Mouse (Mus musculus) lung, adult 2 months (tissue): ENCODE data around the gene Gse1. TPM values are rescaled to one million over a fixed set of nuclear protein-coding genes. Genes with fewer than 3 reads are reported as not detected.

ENCODE experiments used
- DNase-seq: peaks from one replicate; pipeline ENCODE4 v3.0.0; 2022
- H3K4me1 ChIP-seq: fragments of 200-500 bp; 2 replicates; pipeline ENCODE4 v1.6.1; 2011; ENCODE audit warnings: low read length; ENCODE audit not compliant: control insufficient read depth, insufficient read depth
- H3K4me3 ChIP-seq: fragments of 200-500 bp; replicated peaks from 2 replicates; pipeline ENCODE3; 2011; ENCODE audit warnings: low read depth, mild to moderate bottlenecking, control low read depth, low read length; ENCODE audit errors: extremely low read depth
- CTCF ChIP-seq: fragments of 200-500 bp; IDR thresholded peaks from 2 replicates; pipeline ENCODE4 v1.5.1; 2011; ENCODE audit warnings: mild to moderate bottlenecking, low read length, control low read depth; ENCODE audit not compliant: insufficient read depth
- POLR2A ChIP-seq: fragments of 200-500 bp; IDR thresholded peaks from 2 replicates; pipeline ENCODE4 v1.6.1; 2011; ENCODE audit warnings: low read depth, mild to moderate bottlenecking, control low read depth, low read length, borderline replicate concordance; ENCODE audit errors: extremely low read depth
- WGBS: fragments of 180-500 bp; shearing (Covaris S2); methylation state at CpG from one replicate; pipeline ENCODE4 v1.1.7; 2018; 5-methylcytosine and 5-hydroxymethylcytosine counted together
- polyA plus RNA-seq: library from polyadenylated mRNA; depleted of rRNA; stranded (reverse); fragments of >200 nt; gene quantifications from 2 replicates; pipeline ENCODE4 v1.2.3, GENCODE M21; 2012

The Gse1 gene
- polyA plus RNA-seq, 1 experiment = 35.6 TPM

DNA sequence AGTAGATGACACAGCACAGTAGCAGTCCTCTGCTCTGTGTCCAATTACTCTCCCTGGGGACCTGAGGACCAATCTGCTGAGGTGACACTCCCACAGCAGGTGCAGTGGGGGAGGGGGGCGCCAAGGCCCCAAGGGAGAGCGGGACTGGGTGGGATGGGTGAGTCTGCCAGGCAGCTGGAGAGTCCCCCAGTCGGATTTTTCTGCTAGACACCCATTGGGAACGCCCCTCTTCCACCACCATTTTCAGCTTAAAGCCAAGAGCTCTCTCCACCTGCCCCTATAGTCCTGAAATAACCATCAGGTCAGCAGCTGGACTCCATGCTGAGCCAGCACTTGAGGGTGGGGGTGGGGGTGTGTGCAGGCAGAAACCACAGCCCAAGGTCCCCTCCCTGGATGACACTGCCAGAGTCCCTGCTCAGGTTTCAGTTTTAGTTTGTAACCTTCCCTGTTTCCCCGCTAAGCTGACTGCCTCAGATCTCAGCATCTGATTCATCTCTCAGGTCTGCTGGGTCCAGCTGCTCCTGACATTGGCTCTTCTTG lies 208.3 kb downstream of the Gse1 start:
- no peak overlapping the region for H3K4me3 ChIP-seq
- no peak for DNase-seq
- 61% methylated on average over 5 of the region's 5 CpGs for WGBS
- TF ChIP-seq CTCF = no peak
- TF ChIP-seq POLR2A = no peak
- H3K4me1 ChIP-seq = peaks cover under 1% of the 10 kb centered on the region

DNA sequence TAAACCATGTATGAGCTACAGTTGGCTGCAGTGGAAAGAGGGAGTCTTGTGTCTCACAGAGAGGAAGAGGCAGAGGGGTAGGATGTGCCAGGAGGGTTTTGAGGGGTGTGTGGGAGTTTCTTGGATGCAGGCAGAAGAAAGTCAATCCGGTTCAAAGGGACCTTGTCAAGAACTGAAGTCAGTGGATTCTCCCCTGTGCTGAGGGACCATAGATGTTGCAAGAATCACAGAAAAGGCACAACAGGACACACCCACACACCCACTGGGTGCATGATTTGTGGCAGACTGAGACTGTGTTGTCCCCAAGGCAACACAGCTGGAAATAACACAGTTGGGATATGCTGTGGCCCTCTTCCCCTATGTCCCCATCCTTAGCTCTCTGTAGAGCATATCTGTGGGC lies 209.0 kb downstream of the Gse1 start:
- TF ChIP-seq POLR2A (no peak), CTCF (no peak)
- WGBS = 65% methylated on average over 1 of the region's 1 CpGs
- Histone ChIP-seq H3K4me3 (no peak overlapping the region), H3K4me1 (peaks cover 7% of the 10 kb centered on the region)
- no peak for DNase-seq

DNA sequence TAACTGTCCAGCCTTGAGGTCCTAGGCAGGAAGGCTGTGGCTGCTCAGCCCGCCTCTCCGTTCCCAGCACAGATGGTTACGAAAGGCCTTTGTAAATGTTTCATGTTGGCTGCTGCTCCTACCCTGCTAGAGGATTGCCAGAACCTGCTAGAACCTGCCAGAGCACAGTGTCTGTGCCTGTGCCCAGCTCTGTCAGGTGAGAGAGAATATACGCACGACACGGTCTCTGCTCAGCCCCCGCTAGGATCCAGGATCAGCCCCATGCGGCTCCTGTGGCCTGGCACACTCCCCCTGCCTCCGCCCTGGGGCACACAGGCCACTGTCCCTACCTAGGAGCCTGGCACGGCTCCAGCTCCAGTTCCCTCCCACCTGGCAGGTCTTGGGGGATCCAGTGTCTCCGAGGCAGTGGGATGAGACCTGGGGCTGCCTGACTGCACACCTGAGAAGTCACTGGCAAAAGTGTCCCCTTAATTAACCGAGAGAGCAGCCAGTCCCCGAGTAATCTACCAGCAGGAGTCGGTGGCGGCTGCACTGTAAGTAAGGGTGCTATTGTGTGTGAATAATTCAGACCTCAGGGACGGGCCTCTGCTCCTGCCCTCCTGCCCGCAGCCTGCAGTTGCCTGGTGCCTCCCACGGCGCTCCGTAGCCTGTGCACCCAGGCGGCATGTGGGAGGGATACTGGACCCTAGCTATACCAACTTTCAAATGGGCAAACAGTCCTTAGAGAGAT lies 209.6 kb downstream of the Gse1 start:
- H3K4me1 ChIP-seq = peaks cover 10% of the 10 kb centered on the region

DNA sequence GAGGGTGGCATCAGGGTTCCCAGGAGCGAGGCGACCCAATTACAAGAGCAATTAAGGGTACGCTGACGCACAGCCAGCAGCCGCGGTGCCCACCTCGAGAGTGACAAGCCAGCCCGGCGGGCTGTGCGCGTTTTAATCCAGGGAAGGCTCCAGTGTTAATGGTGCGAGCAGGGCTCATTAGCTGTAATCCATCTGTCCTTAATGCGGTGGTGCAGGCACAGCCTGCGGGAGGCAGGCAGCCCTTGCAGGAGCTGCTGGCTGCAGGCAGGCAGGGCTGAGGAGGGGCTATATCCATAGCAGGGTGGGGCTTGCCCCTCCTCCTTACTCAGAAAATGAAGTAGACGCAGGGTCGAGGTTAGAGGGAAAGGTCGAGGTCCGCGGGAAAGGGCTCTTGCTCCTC lies 211.1 kb downstream of the Gse1 start:
- Histone ChIP-seq H3K4me1 (peaks cover 10% of the 10 kb centered on the region), H3K4me3 (no peak overlapping the region)
- no peak for DNase-seq
- TF ChIP-seq CTCF = no peak
- TF ChIP-seq POLR2A = no peak
- 75% methylated on average over 19 of the region's 19 CpGs for WGBS

More for the DNA sequence above, 209.6 kb downstream of the Gse1 start:
- TF ChIP-seq POLR2A (no peak), CTCF (no peak)
- no peak for DNase-seq
- H3K4me3 ChIP-seq = no peak overlapping the region
- 76% methylated on average over 21 of the region's 21 CpGs for WGBS

DNA sequence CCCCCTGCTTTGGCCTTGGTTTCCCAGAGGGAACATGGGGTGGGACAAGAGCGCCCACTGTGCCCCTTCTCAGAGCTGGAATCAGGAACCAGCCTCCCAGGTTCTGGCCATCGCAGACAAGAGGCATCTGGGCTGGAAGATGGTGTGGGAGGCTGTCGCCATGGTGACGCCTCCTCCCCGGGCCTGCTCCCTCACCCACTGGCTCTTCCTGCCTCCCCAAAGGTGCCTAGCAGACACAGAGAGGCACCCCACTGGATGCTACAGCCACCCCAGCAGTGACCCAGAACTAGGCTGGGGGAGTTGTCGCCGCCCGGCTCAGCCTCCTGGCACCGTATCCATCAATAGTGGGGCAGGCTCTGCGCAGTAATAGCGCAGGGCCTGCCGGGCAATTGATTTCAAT lies 212.5 kb downstream of the Gse1 start:
- H3K4me1 ChIP-seq = peaks cover 10% of the 10 kb centered on the region
- 88% methylated on average over 12 of the region's 12 CpGs for WGBS
- no peak for TF ChIP-seq CTCF
- TF ChIP-seq POLR2A = no peak
- no peak for DNase-seq
- H3K4me3 ChIP-seq = no peak overlapping the region

DNA sequence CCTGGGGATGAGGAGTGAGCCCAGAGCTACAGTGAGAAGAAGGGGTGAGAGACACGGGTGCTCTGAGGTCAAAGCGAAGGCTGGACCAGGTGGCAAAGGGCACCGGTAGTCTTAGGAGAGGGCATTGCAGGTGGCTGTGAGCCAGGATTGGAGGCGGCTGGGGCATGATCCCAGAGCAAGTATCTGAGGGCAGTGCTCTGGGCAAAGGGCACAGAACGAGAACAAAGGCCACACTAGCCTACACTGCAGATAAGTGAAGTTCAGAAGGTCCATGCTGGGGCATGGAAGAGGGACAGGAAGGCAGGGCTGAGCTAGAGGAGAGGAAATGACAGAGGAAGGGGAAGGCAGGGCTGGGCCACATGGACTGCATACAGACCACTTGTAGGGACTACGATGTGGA lies 213.4 kb downstream of the Gse1 start:
- 48% methylated on average over 6 of the region's 6 CpGs for WGBS
- DNase-seq = no peak

DNA sequence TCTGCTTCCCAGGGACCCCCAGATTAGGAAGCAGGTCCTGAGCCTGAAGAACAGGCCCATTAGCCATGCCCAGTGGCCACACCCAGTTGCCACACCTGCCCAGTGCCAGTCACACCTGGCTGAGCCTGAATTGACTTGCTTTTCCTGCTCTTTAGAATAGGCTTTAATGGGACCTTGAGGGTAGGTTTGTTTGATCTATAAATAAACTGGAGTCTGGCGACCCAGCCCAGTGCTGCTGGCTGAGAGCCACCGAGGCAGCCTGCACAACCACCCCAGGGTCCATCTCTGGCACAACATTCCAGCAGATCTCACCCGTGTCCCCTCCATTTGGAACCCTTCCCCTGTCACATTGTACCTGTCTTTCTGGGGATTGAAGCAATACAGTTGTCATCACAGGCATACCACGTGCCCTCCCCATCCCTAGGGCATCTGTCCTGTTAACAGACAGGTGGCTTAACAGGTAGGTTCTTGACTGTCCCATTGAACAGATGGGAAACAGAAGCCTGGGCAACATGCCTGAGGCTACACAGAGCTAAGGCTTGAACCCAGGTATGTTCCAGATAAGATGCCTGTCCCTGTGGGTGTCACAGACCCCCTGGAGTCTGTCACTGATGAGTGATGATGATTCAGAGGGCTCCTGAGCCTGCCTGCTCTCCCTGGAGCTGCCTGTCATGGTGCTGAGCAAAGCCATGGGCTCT lies 214.2 kb downstream of the Gse1 start:
- TF ChIP-seq POLR2A (no peak), CTCF (no peak)
- peaks cover 10% of the 10 kb centered on the region for H3K4me1 ChIP-seq
- no peak overlapping the region for H3K4me3 ChIP-seq
- WGBS = 28% methylated on average over 4 of the region's 4 CpGs
- no peak for DNase-seq

More for the DNA sequence above, 213.4 kb downstream of the Gse1 start:
- no peak for TF ChIP-seq POLR2A
- no peak for TF ChIP-seq CTCF
- H3K4me3 ChIP-seq = no peak overlapping the region
- H3K4me1 ChIP-seq = peaks cover 10% of the 10 kb centered on the region

DNA sequence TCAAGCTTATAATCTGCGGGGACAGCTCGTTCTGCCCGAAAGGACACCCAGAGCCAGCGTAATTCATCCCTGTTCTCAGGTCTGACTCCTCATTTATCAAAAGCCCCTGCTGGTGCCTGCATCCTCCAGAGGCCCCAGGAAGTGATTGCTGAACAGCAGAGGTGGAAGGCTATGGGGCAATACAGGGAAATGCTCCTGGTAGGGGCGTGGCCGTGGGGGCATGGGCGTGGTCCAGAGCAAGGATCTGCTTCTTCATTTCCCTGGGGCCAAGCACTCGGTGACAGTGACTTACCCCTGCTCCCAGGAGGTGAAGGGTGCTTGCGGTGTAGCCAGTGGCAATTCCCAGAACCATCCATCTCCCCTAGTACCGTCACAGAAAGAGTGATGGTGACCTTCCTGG lies 217.0 kb downstream of the Gse1 start:
- DNase-seq = no peak
- Histone ChIP-seq H3K4me3 (no peak overlapping the region), H3K4me1 (peaks cover 10% of the 10 kb centered on the region)
- TF ChIP-seq POLR2A = no peak
- TF ChIP-seq CTCF = no peak
- WGBS = 72% methylated on average over 10 of the region's 10 CpGs

DNA sequence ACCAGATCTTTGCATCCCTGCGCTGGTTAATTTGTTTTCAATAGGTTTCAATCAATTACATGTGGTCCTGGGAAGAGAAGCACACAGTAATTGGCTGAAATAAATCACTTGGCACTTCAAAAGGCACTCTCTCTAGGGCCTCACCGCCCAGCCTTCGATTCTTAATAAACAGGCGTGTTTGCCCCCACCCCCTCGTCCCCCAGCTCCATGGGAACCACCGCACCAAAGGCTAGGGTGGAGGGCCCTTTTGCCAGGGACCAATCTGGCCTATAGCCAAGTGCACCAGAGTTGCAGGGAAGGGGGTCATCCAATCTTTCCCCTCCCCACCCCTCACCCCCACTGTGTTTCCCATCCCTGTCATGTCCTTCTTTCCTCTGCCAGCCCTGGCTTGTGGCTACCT lies 219.9 kb downstream of the Gse1 start:
- TF ChIP-seq CTCF (no peak), POLR2A (no peak)
- DNase-seq = no peak
- 87% methylated on average over 6 of the region's 6 CpGs for WGBS
- no peaks in the 10 kb centered on the region for H3K4me1 ChIP-seq
- no peak overlapping the region for H3K4me3 ChIP-seq
